Mouse (Mus musculus) megakaryocyte, embryonic 14.5 days (primary cell): Measurements from ENCODE around the gene Pls3.

ENCODE experiments used
- FLI1 ChIP-seq: IDR thresholded peaks from 2 replicates; pipeline ENCODE4 v1.6.1; 2012; ENCODE audit warnings: low read length, inconsistent platforms, mixed read lengths
- GATA1 ChIP-seq: IDR thresholded peaks from 3 replicates; pipeline ENCODE4 v1.6.1; 2012; ENCODE audit warnings: mixed read lengths, low read length, inconsistent platforms, borderline replicate concordance

DNA sequence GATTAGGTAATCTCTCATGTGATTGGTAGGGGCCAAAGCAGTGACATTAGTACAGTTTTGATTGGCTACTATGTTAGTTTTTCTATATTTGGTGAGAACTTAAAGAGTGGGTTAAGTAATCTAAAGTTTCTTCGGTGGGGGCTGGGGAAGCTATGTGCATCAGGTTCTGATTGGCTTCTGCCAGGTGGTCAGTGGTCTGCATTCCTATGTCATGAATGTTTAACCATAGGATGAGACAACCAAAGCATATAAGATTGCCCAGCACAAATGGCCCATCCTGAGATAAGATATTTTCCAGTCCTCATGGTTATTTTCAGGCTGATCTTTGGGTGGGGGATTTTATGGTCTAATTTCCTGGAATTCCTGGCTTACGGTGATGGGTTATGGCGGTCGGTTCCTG is 95.2 kb downstream of the Pls3 start:
- TF ChIP-seq GATA1 = no peak
- no peak for TF ChIP-seq FLI1
